Mouse (Mus musculus) ES-Bruce4 (cell line): ENCODE measurements around the gene Manba. TPM values are rescaled to one million over a fixed set of nuclear protein-coding genes. Genes with fewer than 3 reads are reported as not detected.

ENCODE experiments used
- H3K27ac ChIP-seq: 2 replicates; pipeline ENCODE4 v1.5.1; 2012; ENCODE audit warnings: low read length, inconsistent platforms; ENCODE audit not compliant: insufficient read depth
- H3K27me3 ChIP-seq: 2 replicates; pipeline ENCODE4 v1.6.1; 2012; ENCODE audit warnings: mild to moderate bottlenecking, low read length, inconsistent platforms; ENCODE audit not compliant: control insufficient read depth, poor library complexity, insufficient read depth, severe bottlenecking
- H3K36me3 ChIP-seq: 2 replicates; pipeline ENCODE4 v1.6.1; 2012; ENCODE audit warnings: inconsistent platforms, mild to moderate bottlenecking, low read length, moderate library complexity; ENCODE audit not compliant: control insufficient read depth, poor library complexity, insufficient read depth, severe bottlenecking
- H3K4me1 ChIP-seq: one replicate; pipeline ENCODE4 v1.8.1; 2011; ENCODE audit warnings: low read length; ENCODE audit not compliant: control insufficient read depth, insufficient read depth
- H3K4me3 ChIP-seq: 2 replicates; pipeline ENCODE4 v1.5.1; 2011; ENCODE audit warnings: low read depth, mild to moderate bottlenecking, low read length
- H3K9ac ChIP-seq: 2 replicates; pipeline ENCODE4 v1.6.1; 2012; ENCODE audit warnings: low read depth, mild to moderate bottlenecking, inconsistent platforms; ENCODE audit not compliant: poor library complexity, severe bottlenecking
- H3K9me3 ChIP-seq: replicated peaks from 2 replicates; pipeline ENCODE4 v1.6.1; 2012; ENCODE audit warnings: mild to moderate bottlenecking, low read length, inconsistent platforms; ENCODE audit not compliant: control insufficient read depth, poor library complexity, insufficient read depth, severe bottlenecking
- CTCF ChIP-seq: IDR thresholded peaks from one replicate; pipeline ENCODE4 v1.8.1; 2011; ENCODE audit warnings: low read depth, low read length
- EP300 ChIP-seq: IDR thresholded peaks from 2 replicates; pipeline ENCODE4 v1.6.1; 2011; ENCODE audit warnings: low read depth, low read length; ENCODE audit not compliant: insufficient read depth
- POLR2A ChIP-seq: IDR thresholded peaks from one replicate; pipeline ENCODE4 v1.8.1; 2011; ENCODE audit warnings: low read length; ENCODE audit not compliant: insufficient read depth
- polyA plus RNA-seq: library from polyadenylated mRNA; stranded (reverse); fragments of >200 nt; gene quantifications from 2 replicates; pipeline ENCODE4 v1.2.4, GENCODE M21; 2011; ENCODE audit warnings: low read depth; ENCODE audit not compliant: missing spikeins, insufficient read depth, insufficient read length

The Manba gene
- polyA plus RNA-seq, 1 experiment, result 122 TPM

GRCm38 (mm10) chr3:135610221-135610620 lies 124.8 kb downstream of the Manba start:
- H3K27me3 ChIP-seq, result no peaks in the 10 kb centered on the region
- TF ChIP-seq EP300, result no peak
- no peak for TF ChIP-seq POLR2A
- TF ChIP-seq CTCF, result no peak
- no peak overlapping the region for H3K27ac ChIP-seq
- H3K9ac ChIP-seq, result no peak overlapping the region
- H3K4me3 ChIP-seq, result no peak overlapping the region
- peaks cover 5% of the 10 kb centered on the region; the same call in 1 of the 2 replicates for H3K36me3 ChIP-seq
- H3K4me1 ChIP-seq, result no peaks in the 10 kb centered on the region
- H3K9me3 ChIP-seq, result no peaks in the 10 kb centered on the region

GRCm38 (mm10) chr3:135614376-135614775 lies 129.0 kb downstream of the Manba start:
- no peak overlapping the region for H3K9ac ChIP-seq
- peaks cover 5% of the 10 kb centered on the region; the same call in 1 of the 2 replicates for H3K36me3 ChIP-seq
- H3K4me3 ChIP-seq, result no peak overlapping the region
- TF ChIP-seq CTCF (no peak), EP300 (no peak), POLR2A (no peak)
- no peaks in the 10 kb centered on the region for H3K4me1 ChIP-seq
- H3K9me3 ChIP-seq, result no peaks in the 10 kb centered on the region
- no peak overlapping the region for H3K27ac ChIP-seq
- H3K27me3 ChIP-seq, result no peaks in the 10 kb centered on the region

GRCm38 (mm10) chr3:135616730-135617129 lies 131.3 kb downstream of the Manba start:
- TF ChIP-seq POLR2A (no peak), CTCF (no peak), EP300 (no peak)
- no peaks in the 10 kb centered on the region for H3K9me3 ChIP-seq
- H3K9ac ChIP-seq, result no peak overlapping the region
- H3K4me1 ChIP-seq, result no peaks in the 10 kb centered on the region
- H3K36me3 ChIP-seq, result peaks cover 5% of the 10 kb centered on the region; the same call in 1 of the 2 replicates
- no peaks in the 10 kb centered on the region for H3K27me3 ChIP-seq
- no peak overlapping the region for H3K4me3 ChIP-seq
- H3K27ac ChIP-seq, result no peak overlapping the region

Other genes starting within 250 kb of the Manba start
- 3.2 and 3.8 TPM in 2 replicates for gene Bdh2, start 204.4 kb upstream of the Manba start, polyA plus RNA-seq
- gene Slc9b2, start 177.9 kb upstream of the Manba start, polyA plus RNA-seq, result 5.1 and 6.3 TPM in 2 replicates
- gene Slc9b1, start 137.6 kb upstream of the Manba start, polyA plus RNA-seq, result 18.4 and 20.9 TPM in 2 replicates
- gene Cisd2, start 61.7 kb upstream of the Manba start, polyA plus RNA-seq, result 24.7 and 26.2 TPM in 2 replicates
- gene Ube2d3, start 47.5 kb upstream of the Manba start, polyA plus RNA-seq, result 485 and 516 TPM in 2 replicates
- gene Nfkb1, start 205.9 kb downstream of the Manba start, polyA plus RNA-seq, result 35.3 and 38.3 TPM in 2 replicates